Mouse (Mus musculus) frontal cortex, adult 2 months (tissue): ENCODE results near the gene Tmem89. TPM values are rescaled to one million over a fixed set of nuclear protein-coding genes. Genes with fewer than 3 reads are reported as not detected.

Source experiments
- polyA plus RNA-seq: library from polyadenylated mRNA; depleted of rRNA; stranded (reverse); fragments of >200 nt; gene quantifications from 2 replicates; pipeline ENCODE4 v1.2.3, GENCODE M21; 2012; rRNA removed

The Tmem89 gene
- polyA plus RNA-seq, 1 experiment, result 0.50 TPM

Other genes with a start within 250 kb of the Tmem89 start
- gene Prkar2a, start 225.3 kb upstream of the Tmem89 start, polyA plus RNA-seq, result 21.9 and 23.3 TPM in 2 replicates
- 204 and 217 TPM in 2 replicates for gene Ip6k2, start 130.8 kb upstream of the Tmem89 start, polyA plus RNA-seq
- 55.5 and 58.8 TPM in 2 replicates for gene Nckipsd, start 106.3 kb upstream of the Tmem89 start, polyA plus RNA-seq
- gene Celsr3, start 88.3 kb upstream of the Tmem89 start, polyA plus RNA-seq, result 67.4 and 74.7 TPM in 2 replicates
- gene Slc26a6, start 61.3 kb upstream of the Tmem89 start, polyA plus RNA-seq, result 19.5 and 20.7 TPM in 2 replicates
- 467 and 477 TPM in 2 replicates for gene Uqcrc1, start 22.0 kb downstream of the Tmem89 start, polyA plus RNA-seq
- 12.1 and 13.2 TPM in 2 replicates for gene Col7a1, start 39.0 kb downstream of the Tmem89 start, polyA plus RNA-seq
- 0.38 and 0.92 TPM in 2 replicates for gene Ucn2, start 71.4 kb downstream of the Tmem89 start, polyA plus RNA-seq
- gene Pfkfb4, start 77.2 kb downstream of the Tmem89 start, polyA plus RNA-seq, result 17.9 and 18.1 TPM in 2 replicates
- 101 and 107 TPM in 2 replicates for gene Shisa5, start 123.9 kb downstream of the Tmem89 start, polyA plus RNA-seq
- gene Trex1, start 145.1 kb downstream of the Tmem89 start, polyA plus RNA-seq, result 36.9 and 43.5 TPM in 2 replicates
- gene Atrip, start 159.5 kb downstream of the Tmem89 start, polyA plus RNA-seq, result 35.6 and 37.6 TPM in 2 replicates
- gene Ccdc51, start 167.9 kb downstream of the Tmem89 start, polyA plus RNA-seq, result 5.9 and 6.0 TPM in 2 replicates
- 173 and 184 TPM in 2 replicates for gene Tma7, start 168.0 kb downstream of the Tmem89 start, polyA plus RNA-seq
- 27.6 and 32.6 TPM in 2 replicates for gene Plxnb1, start 180.8 kb downstream of the Tmem89 start, polyA plus RNA-seq
- not detected in 2 replicates for gene Fbxw21, start 247.4 kb downstream of the Tmem89 start, polyA plus RNA-seq